Mouse (Mus musculus) T-helper 17 cell (primary cell): ENCODE results near the gene Hjurp.

Experiments used
- in situ Hi-C, 2 experiments: fragments of 300-600 bp; cut with MboI, MseI; formaldehyde crosslinking; loops; 1 replicate in 1 of 2; 2 replicates in 1 of 2; pipeline ENCODE4 v1.15.1; 2025; ENCODE audit warnings: high pct_unique_total_duplicates in 2 of 2

Hjurp gene

GRCm38 (mm10) chr1:88245881-88246280 is 31.6 kb downstream of the Hjurp start:
- in situ Hi-C loops: no loop called here

GRCm38 (mm10) chr1:88243861-88244260 is 33.6 kb downstream of the Hjurp start:
- in situ Hi-C loops: no loop called here

- in situ Hi-C loops: no loop called here
Measured at GRCm38 (mm10) chr1:88240579-88240978, 36.9 kb downstream of the Hjurp start.

GRCm38 (mm10) chr1:88240072-88240471 is 37.4 kb downstream of the Hjurp start:
- in situ Hi-C loops: no loop called here

GRCm38 (mm10) chr1:88238771-88239170 is 38.7 kb downstream of the Hjurp start:
- in situ Hi-C loops: no loop called here

GRCm38 (mm10) chr1:88237311-88237710 is 40.1 kb downstream of the Hjurp start:
- in situ Hi-C loops: no loop called here

- in situ Hi-C loops: no loop called here
Measured at GRCm38 (mm10) chr1:88235894-88236415, 41.5 kb downstream of the Hjurp start.

GRCm38 (mm10) chr1:88235046-88235893 is 42.2 kb downstream of the Hjurp start:
- in situ Hi-C loops: no loop called here

GRCm38 (mm10) chr1:88234646-88235045 is 42.8 kb downstream of the Hjurp start:
- in situ Hi-C loops: no loop called here

- in situ Hi-C loops: no loop called here
Measured at GRCm38 (mm10) chr1:88234248-88234610, 43.2 kb downstream of the Hjurp start.

- in situ Hi-C loops: no loop called here
Measured at GRCm38 (mm10) chr1:88233421-88234247, 43.8 kb downstream of the Hjurp start.

GRCm38 (mm10) chr1:88232664-88233380 is 44.6 kb downstream of the Hjurp start:
- in situ Hi-C loops: no loop called here

GRCm38 (mm10) chr1:88231803-88232499 is 45.5 kb downstream of the Hjurp start:
- in situ Hi-C loops: no loop called here

- in situ Hi-C loops: no loop called here
Measured at GRCm38 (mm10) chr1:88230981-88231802, 46.2 kb downstream of the Hjurp start.

GRCm38 (mm10) chr1:88230421-88230820 is 47.0 kb downstream of the Hjurp start:
- in situ Hi-C loops: no loop called here

- in situ Hi-C loops: no loop called here
Measured at GRCm38 (mm10) chr1:88229986-88230385, 47.4 kb downstream of the Hjurp start.

- in situ Hi-C loops: no loop called here
Measured at GRCm38 (mm10) chr1:88229566-88229965, 47.9 kb downstream of the Hjurp start.

- in situ Hi-C loops: no loop called here
Measured at GRCm38 (mm10) chr1:88228121-88228520, 49.3 kb downstream of the Hjurp start.

- in situ Hi-C loops: no loop called here
Measured at GRCm38 (mm10) chr1:88227482-88227881, 50.0 kb downstream of the Hjurp start.

GRCm38 (mm10) chr1:88226670-88227379 is 50.6 kb downstream of the Hjurp start, which contains the start of gene Mroh2a:
TSS of gene Mroh2a (plus strand) at chr1:88226986.
- in situ Hi-C loops: no loop called here
